Mouse (Mus musculus) neural tube, embryonic 12.5 days (tissue): ENCODE results near the gene Tcaim. TPM values are rescaled to one million over a fixed set of nuclear protein-coding genes. Genes with fewer than 3 reads are reported as not detected.

Experiments
- ATAC-seq: fragments of 200-750 bp; cut with Nextera tagmentation; 2 replicates; pipeline ENCODE4 v1.8.0; 2017; ENCODE audit warnings: low read depth, mild to moderate bottlenecking, moderate TSS enrichment, moderate library complexity; ENCODE audit not compliant: low FRiP score
- H3K27ac ChIP-seq: fragments of 300-500 bp; sonication (generic); 2 replicates; pipeline ENCODE4 v1.5.1; 2016
- H3K27me3 ChIP-seq: fragments of 300-500 bp; sonication (generic); replicated peaks from 2 replicates; pipeline ENCODE4 v1.6.1; 2016; ENCODE audit warnings: mild to moderate bottlenecking
- H3K36me3 ChIP-seq: fragments of 300-500 bp; sonication (generic); 2 replicates; pipeline ENCODE4 v1.6.1; 2016; ENCODE audit warnings: mild to moderate bottlenecking
- H3K4me1 ChIP-seq: fragments of 300-500 bp; sonication (generic); 2 replicates; pipeline ENCODE4 v1.6.1; 2016
- H3K4me2 ChIP-seq: fragments of 300-500 bp; sonication (generic); replicated peaks from 2 replicates; pipeline ENCODE4 v1.6.1; 2016; ENCODE audit warnings: mild to moderate bottlenecking
- H3K4me3 ChIP-seq: fragments of 300-500 bp; sonication (generic); 2 replicates; pipeline ENCODE4 v1.5.1; 2016
- H3K9ac ChIP-seq: fragments of 300-500 bp; sonication (generic); 2 replicates; pipeline ENCODE4 v1.6.1; 2016; ENCODE audit warnings: mild to moderate bottlenecking
- H3K9me3 ChIP-seq: fragments of 300-500 bp; sonication (generic); 2 replicates; pipeline ENCODE4 v1.6.1; 2016; ENCODE audit warnings: mild to moderate bottlenecking
- WGBS: fragments of 180-500 bp; shearing (Covaris S2); methylation state at CpG from one replicate; pipeline ENCODE4 v1.1.7; 2016; 5-methylcytosine and 5-hydroxymethylcytosine counted together
- polyA plus RNA-seq: library from polyadenylated mRNA; unstranded; fragments of >200 nt; fragmentation: Nextera tagmentation; extraction: Ambion mirVana; gene quantifications from 2 replicates; pipeline ENCODE4 v1.2.1, GENCODE M21; 2016

The Tcaim gene
- polyA plus RNA-seq, result 7.1 and 7.8 TPM in 2 replicates

DNA sequence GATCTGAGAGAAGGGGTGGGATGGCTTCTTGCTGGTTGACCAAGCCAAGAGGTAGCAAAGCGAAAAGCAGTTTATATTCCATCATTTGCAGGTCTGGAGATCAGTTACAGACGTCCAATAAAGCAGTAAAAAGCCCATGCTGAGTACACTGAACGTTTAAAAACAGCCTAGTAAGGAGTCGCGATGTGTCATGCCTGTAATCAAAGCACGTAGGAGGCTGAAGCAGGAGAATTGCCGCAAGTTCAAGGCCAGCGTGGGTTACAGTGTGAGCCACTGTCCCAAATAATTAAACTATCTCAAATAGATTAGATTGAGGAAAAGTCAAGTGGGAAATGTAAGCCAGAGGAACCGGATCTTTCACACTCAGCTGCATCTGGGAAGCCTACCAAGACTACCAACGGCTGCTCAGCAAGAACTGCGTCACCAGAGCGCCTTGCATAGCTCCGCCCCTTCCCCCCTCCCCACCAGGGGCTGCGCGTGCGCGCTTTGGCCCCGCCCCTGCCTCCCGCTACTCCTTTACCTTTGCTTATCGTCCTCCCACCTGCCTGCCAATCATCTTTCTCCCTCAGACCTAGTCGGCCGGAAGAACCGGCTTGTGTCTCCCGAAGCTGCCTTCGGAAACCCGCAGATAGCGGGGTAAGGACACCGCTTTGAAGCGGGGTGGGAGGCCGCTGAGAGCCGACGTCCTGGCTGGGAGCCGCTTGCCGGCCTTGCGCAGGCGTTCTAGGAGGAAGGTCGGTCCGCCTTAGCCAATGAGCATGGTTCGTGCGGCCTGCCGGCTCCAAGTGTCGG lies at the start of gene Tcaim:
Gene Tcaim (plus strand): TSS at position 487 of the 792 bp plus-strand sequence.
- Histone ChIP-seq H3K4me2 (peak within 1 kb of the TSS; percentile 93), H3K4me3 (peak within 1 kb of the TSS; percentile 68), H3K4me1 (peaks cover 7% of the 10 kb centered on the region; the same call in 1 of the 2 replicates), H3K27me3 (no peaks in the 10 kb centered on the region), H3K9ac (peak within 1 kb of the TSS; percentile 75), H3K36me3 (no peaks in the 10 kb centered on the region), H3K27ac (peak within 1 kb of the TSS; percentile 86), H3K9me3 (no peaks in the 10 kb centered on the region)
- peak; percentile 99 for ATAC-seq
- WGBS, result 8% methylated on average over 42 of the region's 42 CpGs

DNA sequence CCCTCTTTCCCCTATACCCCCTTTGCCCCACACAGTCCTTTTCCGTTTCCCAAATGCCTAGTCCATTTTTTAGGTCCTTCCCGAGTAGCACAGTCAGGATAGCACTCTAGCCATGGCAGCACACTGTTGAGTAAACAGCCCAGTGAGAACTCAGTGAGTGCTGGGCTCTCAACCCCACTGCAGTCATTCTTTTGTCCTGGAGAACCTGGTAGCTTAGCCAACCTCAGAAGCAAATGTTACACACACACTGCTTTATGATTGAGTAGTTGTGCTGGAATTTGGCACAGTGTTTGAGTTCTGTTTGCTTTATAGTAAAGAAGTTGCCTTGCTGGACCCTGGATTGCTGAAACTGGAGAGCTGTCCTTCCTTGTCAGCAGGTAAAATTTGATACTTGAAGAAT lies 47.7 kb upstream of the Tcaim start:
- H3K4me2 ChIP-seq, result no peak overlapping the region
- no peaks in the 10 kb centered on the region for H3K27me3 ChIP-seq
- no peak for ATAC-seq
- no peak overlapping the region for H3K4me3 ChIP-seq
- H3K36me3 ChIP-seq, result no peaks in the 10 kb centered on the region
- H3K27ac ChIP-seq, result no peak overlapping the region
- no peak overlapping the region for H3K9ac ChIP-seq
- no peaks in the 10 kb centered on the region for H3K9me3 ChIP-seq
- WGBS, result 60% methylated on average over 2 of the region's 2 CpGs
- H3K4me1 ChIP-seq, result no peaks in the 10 kb centered on the region

DNA sequence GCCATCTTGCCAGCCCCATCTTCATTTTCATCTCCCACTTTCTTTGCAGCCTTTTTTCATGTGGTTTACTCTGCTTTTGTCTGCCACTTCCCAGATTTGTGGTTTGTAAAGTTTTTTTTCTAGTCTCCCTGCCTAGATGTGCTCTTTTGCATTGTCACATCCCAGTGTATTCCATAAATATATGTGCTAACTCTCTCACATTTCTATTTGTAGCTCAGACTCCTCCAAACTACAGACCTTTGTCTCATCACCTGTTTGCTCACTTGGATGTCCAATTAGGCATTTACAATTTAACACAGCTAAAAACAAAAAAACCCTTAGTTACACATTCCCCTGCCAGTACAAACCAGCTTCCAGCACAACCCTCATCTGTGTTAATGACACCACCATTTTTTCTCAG lies 45.2 kb upstream of the Tcaim start:
- Histone ChIP-seq H3K27ac (no peak overlapping the region), H3K4me3 (no peak overlapping the region), H3K4me2 (no peak overlapping the region), H3K9me3 (no peaks in the 10 kb centered on the region), H3K36me3 (no peaks in the 10 kb centered on the region), H3K9ac (no peak overlapping the region), H3K4me1 (no peaks in the 10 kb centered on the region), H3K27me3 (no peaks in the 10 kb centered on the region)
- ATAC-seq, result no peak

DNA sequence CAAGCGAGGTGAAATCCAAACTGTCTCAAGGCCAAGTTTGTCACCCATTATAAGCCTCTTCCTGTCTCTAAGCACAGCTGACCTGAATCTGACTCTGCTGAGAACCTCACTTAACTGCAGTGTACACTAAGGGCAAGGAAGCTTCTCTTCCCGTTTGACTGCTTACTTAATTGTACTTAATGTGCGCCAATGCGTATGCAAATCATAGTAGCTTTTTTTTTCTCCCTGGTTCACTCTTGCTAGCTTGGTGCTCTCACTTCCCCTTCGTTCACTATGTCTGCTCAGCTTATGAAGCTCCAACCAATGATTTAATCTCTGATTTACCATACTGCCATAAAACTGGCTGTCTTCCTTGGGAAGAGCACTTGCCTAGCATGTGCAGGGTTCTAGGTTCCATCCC lies 20.1 kb upstream of the Tcaim start:
- H3K27me3 ChIP-seq, result no peaks in the 10 kb centered on the region
- H3K9ac ChIP-seq, result no peak overlapping the region
- H3K9me3 ChIP-seq, result no peaks in the 10 kb centered on the region
- WGBS, result 83% methylated on average over 5 of the region's 5 CpGs
- H3K4me1 ChIP-seq, result no peaks in the 10 kb centered on the region
- H3K27ac ChIP-seq, result no peak overlapping the region
- H3K4me3 ChIP-seq, result no peak overlapping the region
- no peak for ATAC-seq
- H3K36me3 ChIP-seq, result no peaks in the 10 kb centered on the region
- no peak overlapping the region for H3K4me2 ChIP-seq

DNA sequence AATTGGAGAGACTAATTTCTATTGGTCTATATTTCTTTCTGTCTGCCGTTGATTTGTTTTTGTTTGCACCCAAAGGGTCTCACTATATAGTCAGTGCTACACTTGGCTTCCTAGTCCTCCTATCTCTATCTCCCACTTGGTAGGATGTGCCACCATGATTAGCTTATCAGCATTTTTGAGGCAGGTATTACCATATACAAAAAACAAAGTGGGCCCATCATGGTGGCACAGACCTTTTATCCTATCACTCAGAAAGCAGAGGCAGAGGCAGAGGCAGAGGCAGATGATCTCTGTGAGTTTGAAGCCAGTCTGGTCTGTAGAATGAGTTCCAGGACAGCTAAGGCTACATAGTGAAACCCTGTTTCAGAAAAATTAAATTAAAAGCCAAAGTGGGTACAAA lies 18.8 kb upstream of the Tcaim start:
- ATAC-seq, result no peak
- Histone ChIP-seq H3K9me3 (no peaks in the 10 kb centered on the region), H3K4me3 (no peak overlapping the region), H3K27ac (no peak overlapping the region), H3K4me2 (no peak overlapping the region), H3K36me3 (no peaks in the 10 kb centered on the region), H3K4me1 (no peaks in the 10 kb centered on the region), H3K27me3 (no peaks in the 10 kb centered on the region), H3K9ac (no peak overlapping the region)
- WGBS, result 89% methylated on average over 1 of the region's 1 CpGs

DNA sequence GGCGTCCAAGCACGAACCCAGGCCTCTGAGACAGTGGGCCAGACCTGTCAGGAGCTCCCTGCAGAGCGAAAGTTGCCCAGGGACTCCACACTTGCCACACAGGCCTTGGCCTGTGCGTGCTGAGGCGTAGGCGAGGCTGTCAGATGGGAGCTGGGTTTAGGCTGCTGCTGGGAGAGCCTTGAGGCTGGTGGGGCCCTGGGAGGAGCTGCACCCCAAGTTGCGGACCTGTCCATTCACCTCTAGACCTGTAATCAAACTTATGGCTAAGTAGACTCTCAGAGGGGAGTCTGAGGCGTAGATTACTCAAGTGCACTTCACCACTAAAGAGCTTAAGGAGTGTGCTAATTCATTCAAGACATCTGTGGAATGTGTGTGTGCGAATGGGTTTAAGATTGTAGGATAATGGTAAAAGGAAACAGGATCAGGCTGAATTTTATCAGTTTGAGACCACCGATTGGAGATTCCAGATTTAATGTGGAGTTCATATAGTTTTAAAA lies 554 bp downstream of the Tcaim start:
- peak overlapping the region; percentile 68 for H3K4me3 ChIP-seq
- H3K9me3 ChIP-seq, result no peaks in the 10 kb centered on the region
- H3K27ac ChIP-seq, result peak overlapping the region; percentile 86
- no peak for ATAC-seq
- no peaks in the 10 kb centered on the region for H3K36me3 ChIP-seq
- no peaks in the 10 kb centered on the region for H3K27me3 ChIP-seq
- peak overlapping the region; percentile 93 for H3K4me2 ChIP-seq
- H3K9ac ChIP-seq, result peak overlapping the region; percentile 75
- peaks cover 7% of the 10 kb centered on the region; the same call in 1 of the 2 replicates for H3K4me1 ChIP-seq
- WGBS, result 16% methylated on average over 10 of the region's 10 CpGs

DNA sequence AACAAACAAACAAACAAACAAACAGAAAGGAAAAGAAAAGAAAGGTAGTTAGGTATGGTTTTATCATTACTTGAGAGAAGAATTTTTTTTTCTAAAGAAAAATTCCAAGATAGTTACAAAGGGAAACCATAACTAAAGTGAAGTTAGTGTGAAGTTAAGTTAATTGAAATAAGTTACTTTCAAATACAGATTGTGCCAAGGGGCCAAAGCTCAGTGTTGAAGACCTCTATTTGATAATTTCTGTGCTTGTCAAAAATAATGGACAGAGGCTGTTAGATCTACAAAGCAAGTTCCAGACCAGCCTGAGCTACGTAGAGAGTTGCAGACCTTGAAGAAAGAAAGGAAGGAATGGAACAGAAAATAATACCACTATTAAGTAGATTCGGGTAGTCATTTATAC lies 1.8 kb downstream of the Tcaim start:
- Histone ChIP-seq H3K4me3 (no peak overlapping the region), H3K4me1 (peaks cover 7% of the 10 kb centered on the region; the same call in 1 of the 2 replicates), H3K9me3 (no peaks in the 10 kb centered on the region), H3K9ac (no peak overlapping the region), H3K27ac (no peak overlapping the region), H3K4me2 (no peak overlapping the region), H3K36me3 (peaks cover 5% of the 10 kb centered on the region; the same call in 1 of the 2 replicates), H3K27me3 (no peaks in the 10 kb centered on the region)
- WGBS, result 96% methylated on average over 2 of the region's 2 CpGs
- ATAC-seq, result no peak

DNA sequence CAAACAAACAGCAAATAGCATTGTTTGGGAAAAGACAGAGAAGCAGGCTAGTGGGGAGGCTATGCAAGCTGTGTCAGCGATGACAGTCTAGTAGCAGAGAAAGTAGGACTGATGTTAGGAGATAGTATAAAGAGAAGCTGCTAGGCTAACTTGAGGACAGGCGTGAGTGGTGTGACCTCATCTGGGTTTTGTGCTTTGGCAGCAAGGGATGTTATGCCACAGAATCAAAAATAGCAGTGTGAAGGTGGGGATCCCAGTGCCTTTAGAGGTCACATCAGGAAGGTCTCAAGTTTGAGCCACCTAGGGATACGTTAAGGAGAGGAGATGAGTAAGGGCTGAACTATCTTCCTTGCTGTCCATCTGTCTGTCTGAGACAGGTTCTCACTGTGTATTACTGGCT lies 4.9 kb downstream of the Tcaim start:
- H3K9me3 ChIP-seq, result no peaks in the 10 kb centered on the region
- H3K9ac ChIP-seq, result no peak overlapping the region
- no peak overlapping the region for H3K4me3 ChIP-seq
- H3K27me3 ChIP-seq, result no peaks in the 10 kb centered on the region
- no peak overlapping the region for H3K4me2 ChIP-seq
- H3K4me1 ChIP-seq, result peaks cover 7% of the 10 kb centered on the region; the same call in 1 of the 2 replicates
- 94% methylated on average over 3 of the region's 3 CpGs for WGBS
- no peak overlapping the region for H3K27ac ChIP-seq
- peaks cover 5% of the 10 kb centered on the region; the same call in 1 of the 2 replicates for H3K36me3 ChIP-seq
- no peak for ATAC-seq

DNA sequence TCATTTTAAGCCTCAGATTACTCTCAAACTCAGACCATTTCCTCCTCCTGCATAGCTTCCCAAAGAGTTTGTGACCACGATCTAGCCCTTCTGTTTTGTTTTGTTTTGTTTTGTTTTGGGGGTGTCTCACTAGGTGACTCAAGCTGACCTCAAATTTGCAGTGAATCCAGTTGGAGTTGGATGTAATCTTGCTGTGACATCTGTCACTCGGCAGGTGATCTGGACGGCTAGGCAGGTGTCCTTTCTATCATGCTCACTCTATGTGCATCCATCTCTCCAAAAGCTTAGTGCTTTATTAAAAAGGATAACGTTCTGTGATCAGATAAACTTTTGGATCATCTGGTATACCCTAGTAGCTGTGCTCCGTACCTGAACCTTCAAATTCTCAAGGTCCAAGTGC lies 7.0 kb downstream of the Tcaim start:
- H3K4me2 ChIP-seq, result no peak overlapping the region

DNA sequence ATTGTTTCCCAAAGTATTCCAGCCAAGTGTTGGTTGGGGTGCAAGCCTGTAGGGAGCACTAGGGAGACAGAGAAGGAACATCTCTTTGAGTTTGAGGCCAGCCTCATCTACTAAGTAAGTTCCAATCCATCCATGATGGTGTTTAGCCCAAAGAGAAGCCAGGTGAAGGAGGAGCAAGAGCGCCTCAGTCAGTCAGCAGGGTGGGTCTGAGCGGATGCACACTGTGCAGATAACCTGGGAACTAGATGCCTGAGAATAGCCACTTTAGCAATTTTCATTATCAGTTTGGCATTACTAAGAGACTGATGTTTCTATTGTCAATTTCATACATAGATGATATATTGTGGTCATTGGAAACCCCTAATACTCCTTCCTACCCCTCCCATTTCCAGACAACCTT lies 9.4 kb downstream of the Tcaim start:
- no peaks in the 10 kb centered on the region for H3K9me3 ChIP-seq
- H3K27me3 ChIP-seq, result no peaks in the 10 kb centered on the region
- no peak overlapping the region for H3K4me2 ChIP-seq
- no peak overlapping the region for H3K9ac ChIP-seq
- peaks cover 12% of the 10 kb centered on the region for H3K36me3 ChIP-seq
- H3K4me1 ChIP-seq, result no peaks in the 10 kb centered on the region
- no peak for ATAC-seq
- H3K27ac ChIP-seq, result no peak overlapping the region
- H3K4me3 ChIP-seq, result no peak overlapping the region
- 94% methylated on average over 2 of the region's 2 CpGs for WGBS

More for the DNA sequence above, 7.0 kb downstream of the Tcaim start:
- H3K9ac ChIP-seq, result no peak overlapping the region
- H3K36me3 ChIP-seq, result peaks cover 5% of the 10 kb centered on the region; the same call in 1 of the 2 replicates
- ATAC-seq, result no peak
- no peak overlapping the region for H3K27ac ChIP-seq
- no peaks in the 10 kb centered on the region for H3K9me3 ChIP-seq
- H3K27me3 ChIP-seq, result no peaks in the 10 kb centered on the region
- WGBS, result 91% methylated on average over 5 of the region's 5 CpGs
- no peaks in the 10 kb centered on the region for H3K4me1 ChIP-seq
- H3K4me3 ChIP-seq, result no peak overlapping the region

DNA sequence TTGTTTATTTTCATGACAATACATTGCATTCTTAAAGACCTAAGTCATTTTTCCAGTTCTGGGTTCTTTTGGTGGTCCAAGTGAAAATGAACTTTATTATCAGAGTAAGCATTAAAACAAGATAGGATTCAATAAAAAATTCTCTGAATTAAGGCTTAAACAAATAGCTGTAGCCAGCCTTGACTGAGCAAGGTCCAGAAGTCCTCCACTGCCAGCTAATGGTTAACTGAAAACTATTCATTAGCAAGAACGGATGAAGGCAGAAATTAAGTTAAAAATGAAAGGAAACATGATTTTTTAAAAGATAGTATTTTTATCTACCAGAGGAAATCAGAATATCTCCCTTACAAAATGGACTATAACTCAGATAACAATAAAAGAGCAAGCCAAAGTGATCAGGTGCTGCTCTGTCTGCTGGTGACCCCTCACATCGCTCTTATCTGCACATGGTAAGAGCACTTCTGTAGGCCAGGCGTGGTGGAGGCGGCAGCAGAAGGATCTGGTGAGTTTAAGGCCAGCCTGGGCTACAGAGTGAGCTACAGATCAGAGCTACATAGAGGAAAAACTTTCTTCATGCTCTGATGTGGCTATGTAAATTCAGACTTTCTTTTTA lies 10.0 kb downstream of the Tcaim start:
- WGBS, result 90% methylated on average over 4 of the region's 4 CpGs
- no peaks in the 10 kb centered on the region for H3K9me3 ChIP-seq
- H3K36me3 ChIP-seq, result peaks cover 16% of the 10 kb centered on the region
- H3K27ac ChIP-seq, result no peak overlapping the region
- no peak overlapping the region for H3K9ac ChIP-seq
- no peak overlapping the region for H3K4me3 ChIP-seq
- no peaks in the 10 kb centered on the region for H3K4me1 ChIP-seq
- no peak overlapping the region for H3K4me2 ChIP-seq
- no peak for ATAC-seq
- no peaks in the 10 kb centered on the region for H3K27me3 ChIP-seq

DNA sequence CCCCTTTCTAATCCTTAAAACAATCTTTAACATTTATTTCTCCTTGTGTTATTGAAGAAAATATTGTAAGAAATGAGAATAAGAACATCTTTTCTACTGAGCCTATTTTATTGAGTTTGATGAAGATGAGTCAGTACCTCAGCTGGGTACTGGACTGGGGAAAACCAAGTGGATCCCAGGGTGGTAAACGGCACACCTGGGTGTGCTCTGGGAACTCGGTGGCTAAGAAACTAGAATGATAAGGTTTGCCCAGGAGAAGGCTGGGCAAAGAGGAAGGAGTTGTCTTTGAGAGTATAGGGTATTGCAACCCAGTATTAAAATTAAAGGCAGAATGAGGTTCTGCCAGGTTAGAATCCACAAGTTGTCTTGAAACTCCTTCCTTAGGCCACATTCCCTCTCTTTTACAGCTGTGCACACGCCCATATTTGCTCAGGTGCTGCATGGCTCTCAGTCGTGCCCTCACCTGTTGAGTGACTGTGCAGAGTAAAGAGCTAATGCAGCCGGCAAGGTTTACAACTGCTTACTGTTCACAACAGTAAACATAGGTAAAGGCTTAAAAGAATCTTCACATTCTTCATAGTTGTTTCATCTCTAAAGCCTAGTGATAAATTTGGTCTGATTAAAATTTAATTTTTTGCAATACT lies 18.2 kb downstream of the Tcaim start:
- H3K27me3 ChIP-seq, result no peaks in the 10 kb centered on the region
- WGBS, result 89% methylated on average over 5 of the region's 5 CpGs
- H3K9me3 ChIP-seq, result no peaks in the 10 kb centered on the region
- H3K9ac ChIP-seq, result no peak overlapping the region
- no peak overlapping the region for H3K4me2 ChIP-seq
- H3K27ac ChIP-seq, result no peak overlapping the region
- peaks cover 40% of the 10 kb centered on the region for H3K36me3 ChIP-seq
- no peak for ATAC-seq
- no peak overlapping the region for H3K4me3 ChIP-seq
- H3K4me1 ChIP-seq, result no peaks in the 10 kb centered on the region
